Mouse (Mus musculus): Measurements from ENCODE around the gene Dmbt1. TPM values are rescaled to one million over a fixed set of nuclear protein-coding genes. Genes with fewer than 3 reads are reported as not detected.
"Not testable (repeated sequence)": the region's sequence is repeated elsewhere in the genome, so short reads cannot be mapped to it uniquely, and the experiment has no call there.

The Dmbt1 gene
- total RNA-seq (2022) = not detected

- DNase-seq (ENCODE audit: low spot score in 2 of 2) = no peak
Measured at GRCm38 (mm10) chr7:131031755-131032154, at the start of gene Dmbt1. Dmbt1 (plus strand) TSS chr7:131032053.

- DNase-seq (ENCODE audit: low spot score in 2 of 2) = no peak
Measured at GRCm38 (mm10) chr7:130982371-130982770, 49.5 kb upstream of the Dmbt1 start.

GRCm38 (mm10) chr7:130982881-130983280, 49.0 kb upstream of the Dmbt1 start:
- no peak for DNase-seq (ENCODE audit: low spot score in 2 of 2)

GRCm38 (mm10) chr7:130984294-130984693, 47.6 kb upstream of the Dmbt1 start:
- no peak for DNase-seq (ENCODE audit: low spot score in 2 of 2)

- DNase-seq (ENCODE audit: low spot score in 2 of 2) = no peak
Measured at GRCm38 (mm10) chr7:130985193-130985592, 46.7 kb upstream of the Dmbt1 start.

GRCm38 (mm10) chr7:130985716-130986115, 46.1 kb upstream of the Dmbt1 start:
- no peak for DNase-seq (ENCODE audit: low spot score in 2 of 2)

- no peak for DNase-seq (ENCODE audit: low spot score in 2 of 2)
Measured at GRCm38 (mm10) chr7:130988146-130988545, 43.7 kb upstream of the Dmbt1 start.

- no peak for DNase-seq (ENCODE audit: low spot score in 2 of 2)
Measured at GRCm38 (mm10) chr7:130989371-130989770, 42.5 kb upstream of the Dmbt1 start.

GRCm38 (mm10) chr7:130991174-130991789, 40.6 kb upstream of the Dmbt1 start:
- no peak for DNase-seq (ENCODE audit: low spot score in 2 of 2)

GRCm38 (mm10) chr7:130993907-130994306, 37.9 kb upstream of the Dmbt1 start:
- no peak for DNase-seq (ENCODE audit: low spot score in 2 of 2)

GRCm38 (mm10) chr7:131001976-131002726, 29.7 kb upstream of the Dmbt1 start:
- DNase-seq (ENCODE audit: low spot score in 2 of 2) = no peak

GRCm38 (mm10) chr7:131004071-131004470, 27.8 kb upstream of the Dmbt1 start:
- DNase-seq (ENCODE audit: low spot score in 2 of 2) = no peak

- DNase-seq (ENCODE audit: low spot score in 2 of 2) = no peak
Measured at GRCm38 (mm10) chr7:131007221-131007620, 24.6 kb upstream of the Dmbt1 start.

- no peak for DNase-seq (ENCODE audit: low spot score in 2 of 2)
Measured at GRCm38 (mm10) chr7:131009178-131009577, 22.7 kb upstream of the Dmbt1 start.

GRCm38 (mm10) chr7:131011901-131012300, 20.0 kb upstream of the Dmbt1 start:
- no peak for DNase-seq (ENCODE audit: low spot score in 2 of 2)

GRCm38 (mm10) chr7:131019181-131019580, 12.7 kb upstream of the Dmbt1 start:
- no peak for DNase-seq (ENCODE audit: low spot score in 2 of 2)

- DNase-seq (ENCODE audit: low spot score in 2 of 2) = no peak
Measured at GRCm38 (mm10) chr7:131024807-131025206, 7.0 kb upstream of the Dmbt1 start.

GRCm38 (mm10) chr7:131027557-131027956, 4.3 kb upstream of the Dmbt1 start:
- no peak for DNase-seq (ENCODE audit: low spot score in 2 of 2)

- no peak for DNase-seq (ENCODE audit: low spot score in 2 of 2)
Measured at GRCm38 (mm10) chr7:131036396-131036795, 4.5 kb downstream of the Dmbt1 start.

GRCm38 (mm10) chr7:131037083-131037482, 5.2 kb downstream of the Dmbt1 start:
- DNase-seq (ENCODE audit: low spot score in 2 of 2) = no peak

GRCm38 (mm10) chr7:131040760-131041159, 8.9 kb downstream of the Dmbt1 start:
- not testable (repeated sequence) for DNase-seq (ENCODE audit: low spot score in 2 of 2)

GRCm38 (mm10) chr7:131042657-131043056, 10.8 kb downstream of the Dmbt1 start:
- DNase-seq (ENCODE audit: low spot score in 2 of 2) = no peak

- not testable (repeated sequence) for DNase-seq (ENCODE audit: low spot score in 2 of 2)
Measured at GRCm38 (mm10) chr7:131045258-131045835, 13.5 kb downstream of the Dmbt1 start.

Data from gastrocnemius, adult 8-10 months (tissue).